Mouse (Mus musculus) lung, embryonic 14.5 days (tissue): ENCODE data around the gene B3gnt7. TPM values are rescaled to one million over a fixed set of nuclear protein-coding genes. Genes with fewer than 3 reads are reported as not detected.

Source experiments
- ATAC-seq: fragments of 200-750 bp; cut with Nextera tagmentation; 2 replicates; pipeline ENCODE4 v1.8.0; 2017; ENCODE audit warnings: mild to moderate bottlenecking, moderate TSS enrichment, moderate library complexity; ENCODE audit not compliant: insufficient read depth
- DNase-seq: peaks from one replicate; pipeline ENCODE4 v3.0.0-alpha.2; 2015
- H3K27ac ChIP-seq: fragments of 300-500 bp; sonication (generic); 2 replicates; pipeline ENCODE4 v1.5.1; 2014; ENCODE audit warnings: low read depth, mild to moderate bottlenecking, moderate library complexity
- H3K27me3 ChIP-seq: fragments of 300-500 bp; sonication (generic); 2 replicates; pipeline ENCODE4 v1.6.1; 2014; ENCODE audit warnings: low read length, control low read depth; ENCODE audit not compliant: insufficient read depth
- H3K36me3 ChIP-seq: fragments of 300-500 bp; sonication (generic); 2 replicates; pipeline ENCODE4 v1.6.1; 2014; ENCODE audit warnings: control low read depth; ENCODE audit not compliant: insufficient read depth
- H3K4me1 ChIP-seq: fragments of 300-500 bp; sonication (generic); 2 replicates; pipeline ENCODE4 v1.6.1; 2014; ENCODE audit warnings: antibody characterized with exemption, control low read depth; ENCODE audit not compliant: insufficient read depth
- H3K4me2 ChIP-seq: fragments of 300-500 bp; sonication (generic); 2 replicates; pipeline ENCODE4 v1.6.1; 2014; ENCODE audit warnings: mild to moderate bottlenecking
- H3K4me3 ChIP-seq: fragments of 300-500 bp; sonication (generic); 2 replicates; pipeline ENCODE4 v1.5.1; 2014; ENCODE audit warnings: low read depth, low read length
- H3K9ac ChIP-seq: fragments of 300-500 bp; sonication (generic); 2 replicates; pipeline ENCODE4 v1.6.1; 2014
- H3K9me3 ChIP-seq: fragments of 300-500 bp; sonication (generic); 2 replicates; pipeline ENCODE4 v1.6.1; 2016; ENCODE audit warnings: low read depth, low read length, control low read depth
- CTCF ChIP-seq: IDR thresholded peaks from 2 replicates; pipeline ENCODE4 v1.5.1; 2016; ENCODE audit warnings: antibody characterized with exemption, low read depth
- WGBS: fragments of 180-500 bp; shearing (Covaris S2); extraction: QIAGEN DNeasy Blood & Tissue Kit; methylation state at CpG from one replicate; pipeline ENCODE4 v1.1.7; 2014; 5-methylcytosine and 5-hydroxymethylcytosine counted together
- microRNA-seq: library from miRNA; unstranded; fragments of <30 nt; microRNA quantifications from one replicate; pipeline ENCODE4, GENCODE M21; 2016; ENCODE audit warnings: borderline number of aligned reads
- polyA plus RNA-seq: library from polyadenylated mRNA; unstranded; fragments of >200 nt; fragmentation: Nextera tagmentation; extraction: Ambion mirVana; gene quantifications from 2 replicates; pipeline ENCODE4 v1.2.1, GENCODE M21; 2014

The B3gnt7 gene
- polyA plus RNA-seq, 1 experiment from 2014 or later, result 7.2 TPM

GRCm38 (mm10) chr1:86349201-86349600 is 46.6 kb downstream of the B3gnt7 start:
- Histone ChIP-seq H3K9me3 (no peaks in the 10 kb centered on the region), H3K27me3 (no peaks in the 10 kb centered on the region), H3K4me3 (no peak overlapping the region), H3K9ac (no peak overlapping the region), H3K27ac (no peak overlapping the region), H3K4me1 (no peaks in the 10 kb centered on the region), H3K36me3 (peaks cover 80% of the 10 kb centered on the region), H3K4me2 (no peak overlapping the region)
- DNase-seq, result no peak
- 87% methylated on average over 3 of the region's 3 CpGs for WGBS
- no peak for ATAC-seq
- no peak for TF ChIP-seq CTCF

DNA sequence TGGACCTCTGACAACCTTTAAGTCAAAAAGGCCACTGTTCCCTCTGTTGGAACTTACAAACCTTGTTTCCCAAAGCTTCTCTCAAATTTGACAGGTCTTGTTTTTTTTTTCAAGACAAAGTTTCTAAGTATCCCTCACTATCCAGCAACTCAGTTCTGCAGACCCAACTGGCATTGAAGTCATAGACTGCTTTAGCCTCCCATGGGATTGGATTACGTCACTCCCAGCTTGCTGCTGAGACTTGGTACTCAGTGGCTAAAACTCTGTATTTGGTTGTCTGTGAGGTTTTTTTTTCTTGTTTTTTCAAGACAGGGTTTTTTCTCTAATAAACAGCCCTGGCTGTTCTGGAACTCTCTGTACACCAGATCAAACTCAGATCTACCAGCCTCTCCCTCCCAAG is 47.1 kb downstream of the B3gnt7 start:
- DNase-seq, result no peak
- Histone ChIP-seq H3K9ac (no peak overlapping the region), H3K9me3 (no peaks in the 10 kb centered on the region), H3K4me3 (no peak overlapping the region), H3K4me2 (no peak overlapping the region), H3K4me1 (no peaks in the 10 kb centered on the region), H3K36me3 (peaks cover 85% of the 10 kb centered on the region), H3K27me3 (no peaks in the 10 kb centered on the region), H3K27ac (no peak overlapping the region)
- ATAC-seq, result no peak
- WGBS, result 92% methylated on average over 1 of the region's 1 CpGs
- no peak for TF ChIP-seq CTCF

GRCm38 (mm10) chr1:86350576-86350975 is 47.9 kb downstream of the B3gnt7 start:
- WGBS, result 82% methylated on average over 8 of the region's 8 CpGs
- no peak for ATAC-seq

GRCm38 (mm10) chr1:86354186-86354585 is 51.6 kb downstream of the B3gnt7 start:
- Histone ChIP-seq H3K9me3 (no peaks in the 10 kb centered on the region), H3K27ac (no peak overlapping the region), H3K4me2 (no peak overlapping the region), H3K4me1 (no peaks in the 10 kb centered on the region; the same call in 1 of the 2 replicates), H3K9ac (no peak overlapping the region), H3K4me3 (no peak overlapping the region), H3K36me3 (peaks cover 84% of the 10 kb centered on the region), H3K27me3 (no peaks in the 10 kb centered on the region)
- 85% methylated on average over 2 of the region's 2 CpGs for WGBS
- no peak for TF ChIP-seq CTCF
- no peak for DNase-seq
- no peak for ATAC-seq

More at GRCm38 (mm10) chr1:86350576-86350975, 47.9 kb downstream of the B3gnt7 start:
- H3K4me1 ChIP-seq, result no peaks in the 10 kb centered on the region
- no peak overlapping the region for H3K4me3 ChIP-seq
- no peak overlapping the region for H3K4me2 ChIP-seq
- no peaks in the 10 kb centered on the region for H3K27me3 ChIP-seq
- no peak for DNase-seq
- no peaks in the 10 kb centered on the region for H3K9me3 ChIP-seq
- no peak overlapping the region for H3K9ac ChIP-seq
- TF ChIP-seq CTCF, result no peak
- no peak overlapping the region for H3K27ac ChIP-seq
- peaks cover 94% of the 10 kb centered on the region for H3K36me3 ChIP-seq

Small RNA genes within 50 kb of the gene (microRNA-seq; reads per million reads assigned to microRNA genes)
- 112 reads per million, percentile 51 among the genes with 10 or more reads in this experiment for gene mmu-mir-3535

Other genes starting within 250 kb of the B3gnt7 start
- gene Psmd1, start 238.4 kb upstream of the B3gnt7 start, polyA plus RNA-seq, result 196 and 200 TPM in 2 replicates
- gene Htr2b, start 190.9 kb upstream of the B3gnt7 start, polyA plus RNA-seq, result 0.31 and 0.63 TPM in 2 replicates
- not detected in 2 replicates for gene Gm21972, start 169.2 kb upstream of the B3gnt7 start, polyA plus RNA-seq
- 22.3 and 28.2 TPM in 2 replicates for gene Armc9, start 148.1 kb upstream of the B3gnt7 start, polyA plus RNA-seq
- gene Ncl, start 56.6 kb downstream of the B3gnt7 start, polyA plus RNA-seq, result 391 and 408 TPM in 2 replicates
- not detected in 2 replicates for gene Nmur1, start 123.4 kb downstream of the B3gnt7 start, polyA plus RNA-seq
- not detected in 2 replicates for gene Tex44, start 123.5 kb downstream of the B3gnt7 start, polyA plus RNA-seq
- 3,453 and 3,547 TPM in 2 replicates for gene Ptma, start 223.9 kb downstream of the B3gnt7 start, polyA plus RNA-seq